Mouse (Mus musculus) spleen, postnatal 0 days (tissue): ENCODE data around the gene Apon. TPM values are rescaled to one million over a fixed set of nuclear protein-coding genes. Genes with fewer than 3 reads are reported as not detected.

ENCODE experiments used
- polyA plus RNA-seq: library from polyadenylated mRNA; unstranded; fragments of >200 nt; fragmentation: Nextera tagmentation; extraction: Ambion mirVana; gene quantifications from 2 replicates; pipeline ENCODE4 v1.2.1, GENCODE M21; 2015

The Apon gene
- 0.27 and 0.45 TPM in 2 replicates for polyA plus RNA-seq

DNA sequence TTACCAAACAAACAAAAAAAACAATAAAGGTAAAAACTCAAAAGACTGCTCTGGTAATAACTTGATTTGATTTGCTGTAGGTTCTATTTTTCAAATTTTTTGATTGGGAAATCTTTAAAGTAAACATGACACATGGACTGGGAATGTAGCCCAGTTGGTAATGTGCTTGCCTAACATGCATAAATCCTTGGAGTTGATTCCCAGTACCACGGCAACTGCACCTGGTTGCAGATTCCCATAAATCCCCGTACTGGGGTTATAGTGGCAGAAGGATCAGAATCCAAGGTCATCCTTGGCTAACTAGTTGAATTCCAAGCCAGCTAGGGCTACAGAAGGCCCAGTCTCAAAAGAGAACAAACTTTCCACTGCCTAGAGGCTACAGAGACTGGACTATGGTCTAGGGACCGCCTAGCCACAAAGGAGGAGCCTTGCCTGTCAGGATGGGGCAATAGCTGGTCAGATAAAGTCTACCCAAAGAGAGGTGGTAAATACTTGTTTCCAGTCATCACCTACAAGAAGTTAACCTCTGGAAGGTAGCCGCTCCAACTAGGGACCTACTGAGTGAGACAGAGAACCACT lies at the start of gene Apon:
Gene Apon (plus strand): TSS at position 420 of the 579 bp plus-strand sequence.

DNA sequence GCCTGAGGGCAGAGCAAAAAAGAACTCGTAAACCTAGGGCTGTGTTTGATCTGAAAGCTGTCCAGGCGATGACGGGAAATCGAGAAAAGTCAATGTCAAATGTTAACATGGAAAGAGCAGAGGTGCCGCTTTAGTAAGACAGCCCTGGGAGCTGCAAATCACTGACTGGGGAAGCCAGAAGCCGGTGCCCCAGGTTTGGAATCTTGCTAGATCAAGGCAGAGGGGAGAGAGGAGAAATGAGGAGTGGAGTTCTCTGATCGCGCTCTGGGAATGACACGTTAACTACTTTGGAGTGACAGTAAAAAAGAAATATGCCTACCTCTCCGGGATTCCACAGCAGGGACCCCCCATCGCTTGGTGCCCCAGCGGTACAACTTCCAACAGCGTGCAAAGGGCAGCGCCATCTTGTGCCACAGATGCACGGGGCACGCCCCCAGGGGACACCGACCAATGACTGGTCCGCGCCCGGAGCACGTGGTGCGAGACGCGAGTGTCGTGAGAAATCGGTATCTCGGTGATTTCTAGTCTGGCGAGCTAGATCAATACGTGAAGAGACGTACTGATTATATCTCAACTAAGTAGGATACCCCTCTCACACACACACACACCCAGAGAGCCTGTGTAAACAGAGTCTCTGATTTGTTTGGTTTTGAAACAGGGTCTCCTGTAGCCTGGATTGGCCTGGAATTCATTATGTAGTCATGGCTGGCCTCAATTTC lies 42.3 kb upstream of the Apon start, which contains the start of gene Spryd4:
Gene Spryd4 (minus strand): TSS at position 418 of the 719 bp plus-strand sequence.

GRCm38 (mm10) chr10:128225538-128225937 lies 28.4 kb upstream of the Apon start, which contains the start of gene Mip:
Mip (plus strand) TSS chr10:128225838.

GRCm38 (mm10) chr10:128231697-128232419 lies 22.0 kb upstream of the Apon start, which contains the start of gene Timeless:
Timeless (plus strand) TSS chr10:128232065.

GRCm38 (mm10) chr10:128268371-128268770 lies 14.5 kb downstream of the Apon start, which contains the start of gene Apof:
Apof (plus strand) TSS chr10:128268671.

GRCm38 (mm10) chr10:128270287-128270841 lies 16.5 kb downstream of the Apon start, which contains the start of gene Stat2:
Stat2 (plus strand) TSS chr10:128270559.

DNA sequence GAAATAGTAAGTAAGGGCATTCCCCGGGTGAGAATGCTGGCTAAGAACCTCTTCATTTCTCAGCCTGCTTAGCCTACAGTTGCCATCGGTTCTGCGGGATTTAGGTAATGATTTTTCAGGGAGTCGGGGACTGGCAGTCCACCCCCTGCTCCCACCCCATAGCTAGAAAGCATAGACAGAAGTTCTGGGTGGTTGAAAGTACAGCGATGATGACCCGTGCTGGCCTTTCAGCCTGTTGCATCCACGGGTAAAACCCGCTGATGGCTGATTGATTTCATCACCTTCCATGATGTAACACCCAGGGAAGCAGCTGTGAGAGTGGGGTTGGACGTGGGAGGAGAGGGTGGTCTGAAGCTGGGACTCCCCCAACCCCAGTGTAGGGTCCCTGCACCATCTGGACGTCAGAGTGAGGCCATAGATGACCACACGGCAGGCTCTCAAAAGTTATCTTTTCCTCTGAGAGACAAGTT lies 44.8 kb downstream of the Apon start, which contains the start of gene Il23a:
Gene Il23a (minus strand): TSS at position 51 of the 470 bp plus-strand sequence.

GRCm38 (mm10) chr10:128303126-128304021 lies 49.5 kb downstream of the Apon start, which contains the start of gene Pan2:
Pan2 (plus strand) TSS chr10:128303335.

Other genes with a start within 250 kb of the Apon start
- gene Hsd17b6, start 246.5 kb upstream of the Apon start, polyA plus RNA-seq, result not detected in 2 replicates
- gene Prim1, start 238.9 kb upstream of the Apon start, polyA plus RNA-seq, result 74.6 and 83.5 TPM in 2 replicates
- gene Naca, start 218.5 kb upstream of the Apon start, polyA plus RNA-seq, result 537 and 542 TPM in 2 replicates
- 268 and 285 TPM in 2 replicates for gene Ptges3, start 195.1 kb upstream of the Apon start, polyA plus RNA-seq
- gene Atp5b, start 170.8 kb upstream of the Apon start, polyA plus RNA-seq, result 1,326 and 1,411 TPM in 2 replicates
- 8.9 and 9.9 TPM in 2 replicates for gene Baz2a, start 162.5 kb upstream of the Apon start, polyA plus RNA-seq
- 7.7 and 11.5 TPM in 2 replicates for gene Rbms2, start 73.8 kb upstream of the Apon start, polyA plus RNA-seq
- gene Gls2, start 59.6 kb upstream of the Apon start, polyA plus RNA-seq, result 0.90 and 1.2 TPM in 2 replicates
- 14.5 and 15.6 TPM in 2 replicates for gene Spryd4, start 42.3 kb upstream of the Apon start, polyA plus RNA-seq
- not detected in 2 replicates for gene Mip, start 28.3 kb upstream of the Apon start, polyA plus RNA-seq
- gene Timeless, start 22.0 kb upstream of the Apon start, polyA plus RNA-seq, result 41.5 and 42.0 TPM in 2 replicates
- gene Apof, start 14.6 kb downstream of the Apon start, polyA plus RNA-seq, result 0.53 and 0.72 TPM in 2 replicates
- 10.4 and 11.9 TPM in 2 replicates for gene Stat2, start 16.5 kb downstream of the Apon start, polyA plus RNA-seq
- gene Il23a, start 44.7 kb downstream of the Apon start, polyA plus RNA-seq, result 0.16 TPM in 1 of 2 replicates, not detected in the other
- 16.4 and 18.3 TPM in 2 replicates for gene Pan2, start 49.2 kb downstream of the Apon start, polyA plus RNA-seq
- 115 and 130 TPM in 2 replicates for gene Cnpy2, start 68.4 kb downstream of the Apon start, polyA plus RNA-seq
- gene Cs, start 83.6 kb downstream of the Apon start, polyA plus RNA-seq, result 101 and 112 TPM in 2 replicates
- 9.0 and 9.1 TPM in 2 replicates for gene Coq10a, start 114.9 kb downstream of the Apon start, polyA plus RNA-seq
- 6.4 and 6.5 TPM in 2 replicates for gene Ankrd52, start 123.0 kb downstream of the Apon start, polyA plus RNA-seq
- 0.08 and 0.12 TPM in 2 replicates for gene Slc39a5, start 147.1 kb downstream of the Apon start, polyA plus RNA-seq
- gene Nabp2, start 157.4 kb downstream of the Apon start, polyA plus RNA-seq, result 48.7 and 52.0 TPM in 2 replicates
- gene Rnf41, start 157.6 kb downstream of the Apon start, polyA plus RNA-seq, result 13.7 and 17.6 TPM in 2 replicates
- gene Smarcc2, start 205.2 kb downstream of the Apon start, polyA plus RNA-seq, result 22.0 and 26.1 TPM in 2 replicates
- gene Myl6, start 240.0 kb downstream of the Apon start, polyA plus RNA-seq, result 807 and 844 TPM in 2 replicates
- gene Myl6b, start 244.6 kb downstream of the Apon start, polyA plus RNA-seq, result 3.4 and 3.7 TPM in 2 replicates